Mouse (Mus musculus): ENCODE data around the gene Smurf1. TPM values are rescaled to one million over a fixed set of nuclear protein-coding genes. Genes with fewer than 3 reads are reported as not detected.

Smurf1 gene
- total RNA-seq, 2 experiments from 2014 or later, result 34.0 to 36.3 TPM

DNA sequence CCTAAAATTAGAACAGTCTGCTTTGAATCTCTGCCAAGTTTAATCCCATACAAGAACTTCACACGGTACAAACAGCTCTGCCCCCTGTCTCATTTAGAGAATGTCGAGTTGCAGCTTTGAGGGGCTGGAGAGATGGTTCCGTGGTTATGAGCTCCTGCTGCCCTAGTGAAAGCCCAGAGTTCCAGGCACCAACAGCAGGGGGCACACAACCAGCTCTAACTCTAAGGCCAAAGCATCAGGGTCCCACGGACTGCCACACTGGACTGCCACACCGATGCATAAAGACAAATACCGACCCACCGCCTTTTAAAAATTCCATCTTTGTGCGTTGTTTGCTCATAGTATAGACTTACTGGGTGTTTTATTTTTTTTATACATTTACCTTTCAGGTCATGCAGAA lies 98.7 kb downstream of the Smurf1 start:
- DNase-seq, result peak; percentile 40

DNA sequence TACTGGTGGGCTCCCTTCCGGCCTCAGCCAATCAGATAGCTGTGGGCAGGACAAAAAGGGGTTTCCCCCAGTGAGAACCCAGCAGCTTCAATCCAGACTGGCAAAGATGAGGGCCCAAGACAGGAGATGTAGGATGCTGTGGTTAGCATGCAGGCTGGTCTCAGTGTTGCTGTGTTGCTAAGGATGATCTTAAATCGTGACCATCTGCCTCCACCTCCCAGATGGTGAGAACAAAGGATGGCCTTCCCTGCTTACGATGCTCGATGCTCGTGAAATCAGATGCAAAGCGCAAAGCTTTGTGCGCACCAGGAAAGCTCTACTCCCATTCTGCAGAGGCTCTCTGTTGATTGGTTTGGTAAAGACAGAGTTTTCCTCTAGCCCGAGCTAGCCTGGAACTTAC lies 104.7 kb downstream of the Smurf1 start:
- DNase-seq, result no peak

DNA sequence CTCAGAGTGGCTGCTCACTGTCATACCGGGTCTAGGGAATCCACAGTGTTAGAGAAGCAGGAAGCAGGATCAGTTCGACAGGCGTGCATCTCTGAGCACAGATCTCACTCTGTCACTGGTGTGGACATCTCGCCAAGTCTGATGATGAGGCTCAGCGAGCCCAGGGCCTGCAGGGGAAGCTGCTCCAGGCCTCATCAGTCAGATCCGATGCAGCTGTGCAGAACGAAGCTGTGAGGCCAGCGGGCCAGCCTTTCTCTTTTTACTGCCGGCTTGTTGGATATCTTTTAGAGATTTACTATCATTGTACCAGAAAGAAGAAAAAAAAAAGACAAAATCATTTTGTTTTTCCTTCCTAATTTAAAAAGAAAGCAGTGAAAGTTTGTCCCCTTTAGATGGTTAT lies 106.4 kb downstream of the Smurf1 start:
- DNase-seq, result peak; percentile 26

DNA sequence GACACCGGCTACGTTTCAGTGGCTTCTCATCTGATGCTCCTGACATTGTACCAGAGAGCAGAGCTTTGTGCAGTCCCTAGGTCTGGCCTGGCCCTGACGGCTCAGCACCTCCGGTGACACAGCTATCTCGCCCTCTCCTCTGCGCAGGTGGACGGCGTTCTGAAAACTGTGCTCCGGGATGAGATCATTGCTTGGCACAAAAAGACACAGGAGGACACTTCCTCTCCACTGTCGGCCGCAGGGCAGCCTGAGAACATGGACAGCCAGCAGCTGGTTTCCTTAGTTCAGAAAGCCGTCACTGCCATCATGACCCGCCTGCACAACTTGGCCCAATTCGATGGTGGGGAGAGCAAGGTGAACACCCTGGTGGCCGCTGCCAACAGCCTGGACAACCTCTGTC lies 107.1 kb downstream of the Smurf1 start:
- no peak for DNase-seq

DNA sequence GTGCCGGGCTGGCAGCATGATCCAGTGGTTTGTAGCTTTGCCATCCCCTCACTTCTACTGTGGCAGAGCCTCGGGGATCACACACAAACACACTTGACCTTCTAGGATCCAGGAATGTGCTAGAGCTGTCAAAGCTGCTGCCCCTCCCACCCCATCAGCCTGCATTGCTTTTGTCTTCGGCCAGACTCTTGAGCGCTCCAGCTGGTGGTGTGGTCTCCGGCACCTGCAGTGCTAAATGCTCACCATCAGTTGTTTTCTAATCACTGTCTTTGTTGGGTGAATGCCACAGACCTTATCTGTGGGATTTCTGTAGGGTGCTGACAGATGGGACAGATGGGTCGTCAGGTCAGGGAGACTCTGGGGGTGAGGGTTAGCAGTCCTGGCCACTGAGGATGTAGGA lies 109.7 kb downstream of the Smurf1 start:
- DNase-seq, result no peak

- peak; percentile 32 for DNase-seq
Measured at GRCm38 (mm10) chr5:144853931-144854330, 111.7 kb downstream of the Smurf1 start.

DNA sequence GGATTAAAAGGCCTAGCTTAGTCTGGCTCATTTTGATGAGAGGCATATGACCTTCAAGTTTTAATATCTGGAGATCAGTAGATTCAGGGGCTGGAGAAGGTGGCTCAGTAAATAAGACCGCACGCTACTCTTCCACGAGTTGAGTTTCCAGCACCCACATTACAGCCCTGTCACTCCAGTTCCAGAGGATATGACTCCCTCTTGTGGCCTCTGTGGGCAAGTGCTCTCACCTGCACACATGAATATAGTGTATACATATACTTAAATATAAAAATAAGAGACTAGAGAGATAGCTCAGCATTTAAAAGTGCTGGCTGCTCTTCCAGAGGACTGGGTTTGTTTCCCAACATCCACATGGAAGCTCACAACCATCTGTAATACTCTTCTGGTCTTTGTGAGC lies 113.8 kb downstream of the Smurf1 start:
- DNase-seq, result no peak

DNA sequence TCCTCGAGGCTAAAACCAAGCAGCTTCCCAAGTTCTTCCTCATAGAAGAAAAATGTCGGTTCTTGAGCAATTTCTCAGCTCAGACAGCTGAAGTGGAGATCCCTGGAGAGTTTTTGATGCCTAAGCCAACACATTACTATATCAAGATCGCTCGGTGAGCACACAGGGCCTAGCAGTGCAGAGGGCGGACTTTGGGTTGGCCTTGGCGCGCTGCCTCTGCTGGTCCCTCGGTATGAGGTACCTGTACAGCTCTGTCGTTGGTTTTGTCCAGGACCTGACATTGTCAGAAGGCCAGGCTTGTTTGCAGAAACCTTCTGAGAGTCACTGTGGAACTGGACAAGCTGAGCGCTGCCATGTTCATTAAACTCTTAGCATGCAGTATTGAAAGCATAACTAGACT lies 115.7 kb downstream of the Smurf1 start:
- DNase-seq, result no peak

GRCm38 (mm10) chr5:144848735-144849134 lies 116.9 kb downstream of the Smurf1 start:
- no peak for DNase-seq

- DNase-seq, result no peak
Measured at GRCm38 (mm10) chr5:144845352-144845751, 120.3 kb downstream of the Smurf1 start.

- DNase-seq, result peak; percentile 24
Measured at GRCm38 (mm10) chr5:144836100-144836499, 129.5 kb downstream of the Smurf1 start.

GRCm38 (mm10) chr5:144831840-144832469 lies 133.7 kb downstream of the Smurf1 start:
- no peak for DNase-seq

DNA sequence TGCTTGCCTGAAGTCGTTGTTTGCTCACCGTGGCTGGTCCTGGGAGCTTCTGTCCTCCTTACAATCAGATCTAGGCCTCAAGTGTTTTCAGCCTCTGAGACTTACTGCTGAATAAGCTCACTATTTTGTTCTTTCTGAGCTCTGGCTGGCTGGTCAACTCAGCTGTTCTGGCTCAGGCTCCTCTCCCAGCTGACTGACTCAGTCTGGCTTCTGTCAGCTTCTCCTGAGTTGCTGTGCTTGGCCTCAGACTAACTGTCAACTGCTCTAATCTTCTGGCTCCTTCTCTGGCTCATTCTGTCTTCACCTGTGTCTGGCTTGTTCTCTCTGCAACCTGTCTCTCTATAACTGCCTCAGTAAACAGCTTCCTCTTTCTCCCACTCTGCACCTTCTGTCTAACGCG lies 136.0 kb downstream of the Smurf1 start:
- DNase-seq, result no peak

- DNase-seq, result peak; percentile 60
Measured at GRCm38 (mm10) chr5:144828365-144829102, 137.1 kb downstream of the Smurf1 start.

Small RNA genes within 50 kb of the gene (microRNA-seq; reads per million reads assigned to microRNA genes)
- 0.35 to 0.61 reads per million in 2 experiments for gene Mir7039

Other genes with a start within 250 kb of the Smurf1 start
- under 1 TPM; 0.86 TPM for gene Tmem130, start 204.0 kb downstream of the Smurf1 start, total RNA-seq (2021)
- 10 to 100 TPM; 84.6 to 88.5 TPM for gene Trrap, start 198.1 kb downstream of the Smurf1 start, total RNA-seq (2021)
- not detected for gene Gm4871, start 66.9 kb upstream of the Smurf1 start, total RNA-seq (2021)
- gene 1700018F24Rik, start 77.1 kb upstream of the Smurf1 start, total RNA-seq (2021), result not detected
- 10 to 100 TPM; 71.9 to 78.2 TPM for gene Arpc1a, start 118.0 kb upstream of the Smurf1 start, total RNA-seq (2021)
- gene Kpna7, start 118.2 kb upstream of the Smurf1 start, total RNA-seq (2021), result not detected
- 100 to 1,000 TPM; 123 to 125 TPM for gene Arpc1b, start 148.4 kb upstream of the Smurf1 start, total RNA-seq (2021)
- 10 to 100 TPM; 67.6 to 67.7 TPM for gene Pdap1, start 174.4 kb upstream of the Smurf1 start, total RNA-seq (2021)
- gene Bud31, start 174.5 kb upstream of the Smurf1 start, total RNA-seq (2021), result 10 to 100 TPM; 82.7 to 88.9 TPM
- 10 to 100 TPM; 18.6 to 21.7 TPM for gene Ptcd1, start 201.3 kb upstream of the Smurf1 start, total RNA-seq (2021)
- gene Cpsf4, start 201.4 kb upstream of the Smurf1 start, total RNA-seq (2021), result 10 to 100 TPM; 16.6 to 17.5 TPM
- 100 to 1,000 TPM; 760 to 785 TPM for gene Atp5j2, start 226.2 kb upstream of the Smurf1 start, total RNA-seq (2021)
- 1 to 10 TPM; 4.1 to 4.6 TPM for gene Zkscan14, start 236.0 kb upstream of the Smurf1 start, total RNA-seq (2021)
- gene Zkscan5, start 238.7 kb upstream of the Smurf1 start, total RNA-seq (2021), result 10 to 100 TPM; 16.5 to 17.7 TPM